Mouse (Mus musculus): ENCODE measurements around the gene Itm2b. TPM values are rescaled to one million over a fixed set of nuclear protein-coding genes. Genes with fewer than 3 reads are reported as not detected.

The Itm2b gene
- polyA plus RNA-seq (2012; rRNA removed), result 301 and 417 TPM in 2 replicates

GRCm38 (mm10) chr14:73384913-73385719 lies at the start of gene Itm2b:
Gene Itm2b, minus strand, starts transcription at chr14:73385289.

GRCm38 (mm10) chr14:73325456-73326381 lies 59.4 kb downstream of the Itm2b start, which contains the start of gene Rb1:
Gene Rb1, minus strand, starts transcription at chr14:73325822.

Other genes starting within 250 kb of the Itm2b start
- 0.45 and 0.70 TPM in 2 replicates for gene Lpar6, start 147.4 kb downstream of the Itm2b start, polyA plus RNA-seq (2012; rRNA removed)
- 0.33 and 0.39 TPM in 2 replicates for gene Rb1, start 59.5 kb downstream of the Itm2b start, polyA plus RNA-seq (2012; rRNA removed)
- gene Med4, start 124.7 kb upstream of the Itm2b start, polyA plus RNA-seq (2012; rRNA removed), result 2.9 TPM in 2 replicates
- gene Sucla2, start 140.0 kb upstream of the Itm2b start, polyA plus RNA-seq (2012; rRNA removed), result 3.7 and 4.1 TPM in 2 replicates
- gene Nudt15, start 163.0 kb upstream of the Itm2b start, polyA plus RNA-seq (2012; rRNA removed), result 0.41 and 0.43 TPM in 2 replicates

Measured in stomach, adult 2 months (tissue).